Mouse (Mus musculus) forebrain, embryonic 15.5 days (tissue): Measurements from ENCODE around the gene Ppp1r3c. TPM values are rescaled to one million over a fixed set of nuclear protein-coding genes. Genes with fewer than 3 reads are reported as not detected.

Experiments
- ATAC-seq: fragments of 200-750 bp; cut with Nextera tagmentation; replicated peaks from 2 replicates; pipeline ENCODE4 v1.8.0; 2017; ENCODE audit warnings: mild to moderate bottlenecking, moderate TSS enrichment, moderate library complexity
- H3K27ac ChIP-seq: fragments of 300-500 bp; sonication (generic); replicated peaks from 2 replicates; pipeline ENCODE4 v1.5.1; 2015; ENCODE audit warnings: mild to moderate bottlenecking, inconsistent platforms
- H3K27me3 ChIP-seq: fragments of 300-500 bp; sonication (generic); 2 replicates; pipeline ENCODE4 v1.6.1; 2015; ENCODE audit warnings: inconsistent platforms
- H3K36me3 ChIP-seq: fragments of 300-500 bp; sonication (generic); 2 replicates; pipeline ENCODE4 v1.6.1; 2015; ENCODE audit warnings: mild to moderate bottlenecking, inconsistent platforms
- H3K4me1 ChIP-seq: fragments of 300-500 bp; sonication (generic); 2 replicates; pipeline ENCODE4 v1.6.1; 2015; ENCODE audit warnings: inconsistent platforms
- H3K4me2 ChIP-seq: fragments of 300-500 bp; sonication (generic); replicated peaks from 2 replicates; pipeline ENCODE4 v1.6.1; 2015; ENCODE audit warnings: mild to moderate bottlenecking, inconsistent platforms
- H3K4me3 ChIP-seq: fragments of 300-500 bp; sonication (generic); 2 replicates; pipeline ENCODE4 v1.5.1; 2015; ENCODE audit warnings: mild to moderate bottlenecking, inconsistent platforms
- H3K9ac ChIP-seq: fragments of 300-500 bp; sonication (generic); replicated peaks from 2 replicates; pipeline ENCODE4 v1.6.1; 2015; ENCODE audit warnings: mild to moderate bottlenecking, inconsistent platforms
- H3K9me3 ChIP-seq: fragments of 300-500 bp; sonication (generic); 2 replicates; pipeline ENCODE4 v1.6.1; 2016; ENCODE audit warnings: inconsistent platforms
- WGBS: fragments of 180-500 bp; shearing (Covaris S2); methylation state at CpG from one replicate; pipeline ENCODE4 v1.1.7; 2015; ENCODE audit warnings: mixed read lengths; 5-methylcytosine and 5-hydroxymethylcytosine counted together
- polyA plus RNA-seq: library from polyadenylated mRNA; unstranded; fragments of >200 nt; fragmentation: Nextera tagmentation; extraction: Ambion mirVana; gene quantifications from 2 replicates; pipeline ENCODE4 v1.2.1, GENCODE M21; 2015

Ppp1r3c gene
- 6.3 and 8.2 TPM in 2 replicates for polyA plus RNA-seq

DNA sequence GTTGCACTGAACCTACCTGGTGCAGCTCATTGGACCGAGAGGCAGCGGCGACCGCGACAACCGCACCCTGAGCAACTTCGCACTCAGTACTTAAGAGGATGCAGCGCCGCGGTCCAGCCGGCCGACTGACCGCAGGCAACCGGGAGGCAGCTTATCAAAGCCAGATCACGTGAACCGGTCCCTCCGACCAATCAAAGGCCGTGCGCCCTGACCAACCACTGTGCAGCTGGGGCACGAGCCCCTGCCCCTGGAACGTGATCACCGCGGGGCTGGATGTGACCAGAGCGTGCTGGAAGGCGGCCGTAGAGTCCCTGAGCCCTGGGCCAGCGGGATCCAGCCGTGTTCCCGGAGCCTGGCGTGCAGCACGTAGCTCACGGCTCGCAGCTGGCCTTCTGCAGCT, at the start of gene Ppp1r3c:
Ppp1r3c (minus strand) TSS at position 117 of the 400 bp plus-strand sequence.
- Histone ChIP-seq H3K4me3 (peak within 1 kb of the TSS; percentile 47), H3K27me3 (no peaks in the 10 kb centered on the region), H3K4me1 (peaks cover 4% of the 10 kb centered on the region; the same call in 1 of the 2 replicates), H3K27ac (peak within 1 kb of the TSS; percentile 20; the same call in 1 of the 2 replicates), H3K9ac (peak within 1 kb of the TSS; percentile 52), H3K4me2 (peak within 1 kb of the TSS; percentile 79), H3K9me3 (no peaks in the 10 kb centered on the region), H3K36me3 (no peaks in the 10 kb centered on the region)
- WGBS = under 1% methylated on average over 33 of the region's 33 CpGs
- peak; percentile 97 for ATAC-seq

DNA sequence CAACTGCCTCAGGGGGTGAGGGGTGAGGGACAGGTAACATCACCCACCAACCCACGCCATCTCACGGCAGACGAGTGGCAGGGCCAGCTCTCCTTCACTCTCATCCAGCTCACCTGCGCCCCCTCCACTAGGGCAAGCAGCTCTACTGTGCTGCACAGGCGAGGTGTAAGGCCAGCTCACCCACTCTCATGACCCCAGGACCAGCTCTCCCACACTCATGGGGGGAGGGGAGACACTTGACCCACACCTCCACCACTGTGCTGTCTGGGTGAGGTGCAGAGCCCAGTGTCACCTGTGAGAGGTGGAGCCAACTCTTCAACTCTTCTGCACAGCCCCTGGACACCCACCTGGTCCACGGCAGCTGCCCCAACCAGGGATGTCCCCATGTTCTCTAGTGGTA, 46.7 kb upstream of the Ppp1r3c start:
- ATAC-seq = no peak
- Histone ChIP-seq H3K36me3 (no peaks in the 10 kb centered on the region), H3K4me3 (no peak overlapping the region), H3K27ac (no peak overlapping the region), H3K27me3 (no peaks in the 10 kb centered on the region), H3K9me3 (no peaks in the 10 kb centered on the region), H3K4me1 (no peaks in the 10 kb centered on the region), H3K9ac (no peak overlapping the region), H3K4me2 (no peak overlapping the region)
- WGBS = 84% methylated on average over 6 of the region's 6 CpGs

DNA sequence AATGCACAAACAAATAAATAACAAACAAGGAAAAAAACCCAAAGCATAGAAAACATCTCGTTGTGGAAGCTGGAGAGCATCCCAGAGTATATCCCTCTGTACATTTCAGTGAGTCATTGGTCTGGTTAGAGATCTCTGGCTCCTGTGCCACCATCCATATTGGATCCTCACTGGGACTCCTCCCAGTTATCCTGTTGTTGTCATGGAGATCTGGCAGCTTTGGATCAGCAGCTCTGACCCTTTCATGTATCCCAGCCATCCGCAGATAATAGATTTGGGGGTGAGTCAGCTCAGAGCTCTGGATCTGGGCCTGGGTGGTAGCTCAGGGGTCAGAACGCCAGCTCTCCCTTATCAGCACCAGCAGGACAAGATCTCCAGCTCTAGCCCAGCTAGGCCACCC, 46.1 kb upstream of the Ppp1r3c start:
- Histone ChIP-seq H3K4me2 (no peak overlapping the region), H3K4me3 (no peak overlapping the region), H3K36me3 (no peaks in the 10 kb centered on the region), H3K9ac (no peak overlapping the region), H3K27me3 (no peaks in the 10 kb centered on the region), H3K27ac (no peak overlapping the region), H3K4me1 (no peaks in the 10 kb centered on the region), H3K9me3 (no peaks in the 10 kb centered on the region)
- ATAC-seq = no peak
- 73% methylated on average over 3 of the region's 3 CpGs for WGBS

DNA sequence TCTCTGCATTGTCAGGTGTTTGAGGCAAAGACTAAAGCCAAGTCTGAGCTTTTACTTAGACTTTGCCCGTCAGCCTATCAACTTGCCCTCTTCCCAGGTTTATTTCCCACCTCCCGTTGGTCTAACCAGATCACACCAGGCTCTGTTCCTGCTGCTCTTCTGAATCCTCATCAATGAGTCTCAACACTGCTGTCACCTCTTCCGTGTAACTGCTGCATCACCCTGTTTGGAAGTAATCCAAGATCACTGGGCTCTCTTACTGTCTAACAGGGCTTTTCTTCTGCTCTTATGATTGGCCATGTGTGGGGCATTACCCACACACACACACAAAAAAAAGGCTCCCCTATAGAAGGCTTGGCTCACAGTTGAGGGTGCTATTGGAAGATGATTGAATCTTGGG, 45.5 kb upstream of the Ppp1r3c start:
- no peak overlapping the region for H3K27ac ChIP-seq
- 75% methylated on average over 3 of the region's 3 CpGs for WGBS
- H3K27me3 ChIP-seq = no peaks in the 10 kb centered on the region
- no peaks in the 10 kb centered on the region for H3K9me3 ChIP-seq
- no peak overlapping the region for H3K4me2 ChIP-seq
- no peak overlapping the region for H3K9ac ChIP-seq
- no peaks in the 10 kb centered on the region for H3K4me1 ChIP-seq
- H3K4me3 ChIP-seq = no peak overlapping the region
- no peak for ATAC-seq
- H3K36me3 ChIP-seq = no peaks in the 10 kb centered on the region

DNA sequence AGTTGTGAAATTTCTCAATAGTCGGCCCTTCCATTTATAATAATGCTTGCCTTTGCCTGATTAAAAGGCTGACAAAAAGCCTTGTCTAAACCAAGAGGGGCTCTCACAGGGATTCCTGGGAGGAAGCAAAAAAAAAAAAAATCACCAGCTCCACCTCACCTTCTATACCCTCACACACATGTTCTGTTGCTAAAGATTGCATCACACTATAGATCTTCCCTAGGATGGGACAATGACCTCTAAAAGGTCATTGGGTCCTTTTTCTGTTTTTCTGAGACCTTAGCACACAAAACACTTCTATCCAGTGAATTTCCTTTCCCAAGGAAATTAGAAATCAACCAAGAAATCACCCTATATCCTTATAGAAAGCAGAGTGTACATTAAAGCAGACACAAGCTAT, 43.9 kb upstream of the Ppp1r3c start:
- no peaks in the 10 kb centered on the region for H3K9me3 ChIP-seq
- no peaks in the 10 kb centered on the region for H3K27me3 ChIP-seq
- H3K27ac ChIP-seq = no peak overlapping the region
- H3K9ac ChIP-seq = no peak overlapping the region
- no peaks in the 10 kb centered on the region for H3K36me3 ChIP-seq
- no peak overlapping the region for H3K4me2 ChIP-seq
- 55% methylated on average over 1 of the region's 1 CpGs for whole genome bisulfite sequencing
- ATAC-seq = no peak
- H3K4me1 ChIP-seq = no peaks in the 10 kb centered on the region
- no peak overlapping the region for H3K4me3 ChIP-seq

DNA sequence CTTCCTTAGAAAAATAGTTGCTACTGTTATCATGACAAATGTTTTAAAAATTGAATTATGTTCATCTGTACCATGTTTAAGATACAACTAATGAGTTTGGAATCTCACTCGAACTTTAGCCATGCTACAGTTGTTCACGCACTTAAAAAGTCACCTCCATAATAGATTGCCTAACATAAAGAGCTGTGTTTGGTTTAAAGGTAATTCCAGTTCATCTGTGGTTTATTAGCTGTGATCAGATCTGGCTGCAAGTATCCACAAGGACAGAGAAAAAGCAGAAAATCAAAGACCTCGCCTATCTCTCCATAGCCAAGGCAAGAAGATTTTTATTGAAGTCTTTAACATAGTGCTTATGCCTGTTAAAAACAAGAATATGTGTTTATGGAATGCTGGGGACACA, 43.3 kb upstream of the Ppp1r3c start:
- ATAC-seq = no peak
- WGBS = 89% methylated on average over 3 of the region's 3 CpGs
- no peaks in the 10 kb centered on the region for H3K36me3 ChIP-seq
- no peaks in the 10 kb centered on the region for H3K27me3 ChIP-seq
- H3K4me1 ChIP-seq = no peaks in the 10 kb centered on the region
- no peak overlapping the region for H3K4me2 ChIP-seq
- no peaks in the 10 kb centered on the region for H3K9me3 ChIP-seq
- H3K4me3 ChIP-seq = no peak overlapping the region
- H3K27ac ChIP-seq = no peak overlapping the region
- H3K9ac ChIP-seq = no peak overlapping the region

DNA sequence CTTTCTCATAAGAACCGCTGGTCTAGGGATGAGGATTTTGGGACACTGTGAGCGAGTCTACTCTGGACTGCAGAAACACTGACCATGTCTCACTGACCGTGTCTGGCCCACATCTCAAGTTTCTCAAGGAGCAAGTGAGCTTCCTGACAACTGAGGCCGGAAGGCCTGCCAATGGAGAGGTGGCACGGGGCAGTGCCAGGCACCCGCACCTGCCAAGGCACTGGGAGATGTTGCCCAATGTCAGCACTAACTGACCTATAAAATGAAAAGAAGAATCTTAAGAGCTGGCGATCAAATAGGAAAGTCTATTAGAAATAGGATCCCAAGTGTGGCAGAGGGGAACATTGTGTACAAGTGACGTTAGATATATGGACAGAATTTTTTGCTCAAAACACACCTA, 39.1 kb upstream of the Ppp1r3c start:
- WGBS = 96% methylated on average over 8 of the region's 8 CpGs
- no peak overlapping the region for H3K27ac ChIP-seq

DNA sequence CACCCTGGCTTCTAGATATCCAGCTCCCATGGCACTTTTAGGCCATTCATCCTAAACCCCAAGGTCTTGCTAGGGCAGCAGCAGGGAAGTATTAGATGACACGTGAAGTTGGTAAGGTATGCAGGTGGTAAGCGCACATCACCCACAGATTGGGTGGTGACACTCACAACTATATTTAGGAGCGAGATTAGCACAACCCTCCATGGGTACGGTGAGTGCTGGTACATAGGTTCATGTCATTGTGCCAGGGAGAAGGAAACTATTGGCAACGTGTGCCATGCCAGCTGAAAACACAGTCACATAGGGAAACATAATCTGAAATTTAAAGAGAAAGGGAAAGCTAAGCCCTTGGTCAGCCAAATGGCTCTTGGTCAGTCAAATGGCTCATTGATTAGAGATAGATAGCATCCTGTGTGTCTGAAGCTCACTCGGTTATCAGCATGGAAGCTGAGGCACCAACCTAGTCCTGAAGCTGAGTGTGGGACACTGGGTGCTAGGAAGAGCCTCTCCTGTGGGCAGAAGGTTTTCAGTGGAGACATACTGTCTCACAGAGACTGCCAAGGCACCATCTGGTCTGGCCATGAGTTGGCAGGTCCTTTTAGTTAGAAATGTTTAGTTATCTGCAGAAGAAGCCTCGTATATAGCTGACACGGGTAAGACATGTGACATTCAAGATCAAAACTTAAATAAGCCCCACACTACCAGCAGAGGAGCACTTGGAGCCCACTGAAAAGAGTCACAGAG, 37.4 kb upstream of the Ppp1r3c start:
- Histone ChIP-seq H3K9ac (no peak overlapping the region), H3K27me3 (no peaks in the 10 kb centered on the region), H3K4me2 (no peak overlapping the region), H3K4me3 (no peak overlapping the region), H3K36me3 (no peaks in the 10 kb centered on the region), H3K4me1 (no peaks in the 10 kb centered on the region), H3K9me3 (no peaks in the 10 kb centered on the region), H3K27ac (no peak overlapping the region)
- no peak for ATAC-seq
- WGBS = 88% methylated on average over 8 of the region's 8 CpGs

More for the DNA sequence above, 39.1 kb upstream of the Ppp1r3c start:
- H3K9me3 ChIP-seq = no peaks in the 10 kb centered on the region
- H3K4me2 ChIP-seq = no peak overlapping the region
- H3K4me1 ChIP-seq = no peaks in the 10 kb centered on the region
- ATAC-seq = no peak
- no peak overlapping the region for H3K4me3 ChIP-seq
- H3K9ac ChIP-seq = no peak overlapping the region
- H3K27me3 ChIP-seq = no peaks in the 10 kb centered on the region
- no peaks in the 10 kb centered on the region for H3K36me3 ChIP-seq

DNA sequence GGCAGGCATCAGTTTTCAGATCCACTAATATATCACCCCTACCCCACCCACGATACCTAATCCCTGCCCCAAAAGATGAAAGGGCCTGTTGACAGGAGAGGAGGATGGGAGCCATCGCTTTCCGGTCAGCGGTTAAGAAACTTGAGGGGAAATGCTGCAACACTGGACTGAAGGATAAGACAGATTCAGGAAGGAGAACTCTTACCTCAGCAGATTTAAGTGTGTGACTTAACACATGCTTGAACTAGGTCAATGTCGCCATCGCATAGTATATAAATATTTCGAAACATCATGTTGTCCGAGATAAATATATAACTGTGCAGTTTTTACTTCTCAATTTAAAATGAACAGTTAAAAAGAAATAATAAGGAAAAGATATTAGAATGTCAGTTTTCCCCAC, 31.6 kb upstream of the Ppp1r3c start:
- Histone ChIP-seq H3K27ac (no peak overlapping the region), H3K4me1 (no peaks in the 10 kb centered on the region), H3K9ac (no peak overlapping the region), H3K4me3 (no peak overlapping the region), H3K27me3 (no peaks in the 10 kb centered on the region), H3K4me2 (no peak overlapping the region), H3K9me3 (no peaks in the 10 kb centered on the region), H3K36me3 (no peaks in the 10 kb centered on the region)
- ATAC-seq = no peak
- WGBS = 91% methylated on average over 8 of the region's 8 CpGs

DNA sequence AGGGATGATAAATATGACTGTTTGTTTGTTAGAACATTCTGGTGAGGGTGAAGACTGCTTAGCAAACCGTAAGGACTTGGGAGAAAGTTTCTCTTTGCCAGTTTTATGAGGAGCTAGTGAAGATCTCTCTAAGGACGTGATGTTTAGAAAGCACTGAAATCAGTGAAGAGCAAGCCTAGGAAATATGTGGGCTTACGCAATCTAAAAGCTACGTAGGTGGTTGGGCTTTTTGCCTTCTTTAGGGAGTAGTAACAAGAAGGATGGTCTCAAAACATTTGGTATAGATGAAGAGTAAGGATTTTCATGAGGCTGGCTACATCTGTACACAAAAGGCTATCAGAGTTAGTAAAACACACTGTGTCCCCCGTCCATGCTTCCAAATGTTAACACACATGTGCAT, 28.0 kb upstream of the Ppp1r3c start:
- Histone ChIP-seq H3K4me3 (no peak overlapping the region), H3K4me1 (no peaks in the 10 kb centered on the region), H3K9me3 (no peaks in the 10 kb centered on the region), H3K27ac (no peak overlapping the region), H3K27me3 (no peaks in the 10 kb centered on the region), H3K4me2 (no peak overlapping the region), H3K36me3 (no peaks in the 10 kb centered on the region), H3K9ac (no peak overlapping the region)
- 91% methylated on average over 5 of the region's 5 CpGs for WGBS
- ATAC-seq = no peak

DNA sequence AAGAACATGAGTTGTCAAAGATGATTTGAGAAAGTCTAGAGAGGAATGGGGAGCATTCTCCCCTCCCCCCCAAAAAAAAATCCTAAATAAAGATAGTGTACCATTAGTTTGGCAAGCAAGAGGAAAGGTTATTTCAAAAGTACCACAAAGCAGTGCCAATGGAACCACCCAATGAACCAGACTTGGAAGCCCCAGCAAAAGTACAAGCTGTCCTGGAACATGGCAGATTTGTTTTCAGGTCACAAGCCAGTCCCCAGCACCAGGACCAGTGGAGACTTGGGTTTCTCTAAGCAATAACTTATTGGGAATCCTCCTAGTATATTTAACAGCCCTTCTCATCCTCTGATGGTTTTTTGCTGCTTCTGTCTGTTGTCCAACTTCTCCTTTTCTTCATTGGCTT, 12.5 kb upstream of the Ppp1r3c start:
- Histone ChIP-seq H3K4me1 (no peaks in the 10 kb centered on the region), H3K4me2 (no peak overlapping the region), H3K27me3 (no peaks in the 10 kb centered on the region), H3K36me3 (no peaks in the 10 kb centered on the region), H3K4me3 (no peak overlapping the region), H3K9ac (no peak overlapping the region), H3K27ac (no peak overlapping the region), H3K9me3 (no peaks in the 10 kb centered on the region)
- no peak for ATAC-seq

DNA sequence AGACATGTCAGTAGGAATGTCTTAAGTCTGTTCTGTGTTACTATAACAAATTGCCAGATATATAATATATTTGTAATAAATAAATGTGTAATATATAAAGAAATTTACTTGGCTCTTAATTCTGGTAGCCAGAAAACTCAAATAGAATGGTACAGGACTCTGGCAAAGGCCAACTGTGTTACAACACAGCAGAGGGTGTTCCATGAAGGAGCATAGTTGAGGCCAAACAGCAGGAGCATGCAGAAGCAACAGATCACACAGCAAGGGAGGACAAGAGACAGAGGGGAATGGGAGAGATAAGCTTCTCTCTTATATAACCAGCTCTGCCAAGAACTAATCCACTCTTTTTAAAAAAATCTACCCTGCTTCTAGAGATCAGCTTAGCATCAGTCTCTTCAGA, 5.9 kb upstream of the Ppp1r3c start:
- H3K4me3 ChIP-seq = no peak overlapping the region
- H3K27me3 ChIP-seq = no peaks in the 10 kb centered on the region
- H3K4me1 ChIP-seq = no peaks in the 10 kb centered on the region
- no peak overlapping the region for H3K4me2 ChIP-seq
- H3K27ac ChIP-seq = no peak overlapping the region
- ATAC-seq = no peak
- H3K36me3 ChIP-seq = no peaks in the 10 kb centered on the region
- H3K9me3 ChIP-seq = no peaks in the 10 kb centered on the region
- no peak overlapping the region for H3K9ac ChIP-seq

DNA sequence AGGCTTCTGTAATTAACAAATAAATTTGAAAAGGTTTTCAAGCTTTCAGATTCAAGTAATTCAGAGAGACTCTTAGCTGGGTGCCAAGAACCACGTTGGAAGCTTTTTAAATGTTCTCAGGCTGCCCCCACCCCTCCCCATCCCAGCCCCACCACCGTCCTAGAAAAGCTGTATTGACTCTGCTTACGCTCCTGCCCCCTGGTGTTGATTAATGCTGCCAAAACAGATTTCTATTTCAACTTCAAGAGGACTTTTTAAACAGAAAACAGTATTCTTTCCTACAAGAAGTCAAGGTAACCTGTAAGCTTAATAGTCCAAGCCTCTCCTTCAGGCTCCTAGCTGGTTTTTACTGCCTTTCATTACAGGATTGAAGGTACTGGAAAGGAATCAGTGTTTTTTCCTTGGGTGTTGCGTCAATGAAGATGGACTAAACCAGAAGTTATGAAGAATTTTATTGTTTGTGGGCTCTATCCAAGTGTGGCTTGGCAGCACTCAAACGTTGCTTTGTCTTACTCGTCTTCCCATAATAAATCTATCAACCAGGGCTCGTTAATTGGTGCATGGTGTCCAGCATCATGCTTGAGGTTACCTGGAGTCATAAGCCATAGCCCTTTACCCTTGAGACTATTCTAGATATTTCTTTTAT, 3.2 kb upstream of the Ppp1r3c start:
- WGBS = 56% methylated on average over 7 of the region's 7 CpGs
- Histone ChIP-seq H3K4me2 (no peak overlapping the region), H3K27ac (no peak overlapping the region), H3K9ac (no peak overlapping the region), H3K36me3 (no peaks in the 10 kb centered on the region), H3K4me3 (no peak overlapping the region), H3K9me3 (no peaks in the 10 kb centered on the region), H3K4me1 (peaks cover 4% of the 10 kb centered on the region; the same call in 1 of the 2 replicates), H3K27me3 (no peaks in the 10 kb centered on the region)
- ATAC-seq = no peak
